Mouse (Mus musculus) lung, adult 2 months (tissue): Measurements from ENCODE around the gene Zfp27.

ENCODE experiments used
- CTCF ChIP-seq: fragments of 200-500 bp; IDR thresholded peaks from 2 replicates; pipeline ENCODE4 v1.5.1; 2011; ENCODE audit warnings: mild to moderate bottlenecking, low read length, control low read depth; ENCODE audit not compliant: insufficient read depth
- POLR2A ChIP-seq: fragments of 200-500 bp; IDR thresholded peaks from 2 replicates; pipeline ENCODE4 v1.6.1; 2011; ENCODE audit warnings: low read depth, mild to moderate bottlenecking, control low read depth, low read length, borderline replicate concordance; ENCODE audit errors: extremely low read depth

DNA sequence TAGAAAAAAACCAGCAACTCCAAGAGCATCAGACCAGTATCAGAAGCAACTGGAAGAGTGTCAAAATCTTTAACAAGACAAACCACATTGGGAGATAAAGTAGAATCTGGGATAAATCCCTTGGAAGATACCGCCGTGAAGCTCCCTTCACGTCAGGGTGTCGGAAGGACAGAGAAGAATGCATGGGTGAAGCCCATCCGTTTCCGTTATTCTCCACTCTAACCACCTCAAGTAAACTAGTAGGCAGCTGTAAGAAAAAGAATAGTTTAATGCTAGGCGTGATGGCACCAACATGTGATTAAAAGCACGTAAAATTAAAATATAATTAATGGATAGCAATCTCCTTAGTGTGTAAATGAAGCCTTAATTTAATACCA lies 298 bp upstream of the Zfp27 start:
- TF ChIP-seq CTCF (no peak), POLR2A (no peak)
